Mouse (Mus musculus) ES-Bruce4 (cell line): ENCODE data around the gene Egln1.

Experiments
- CTCF ChIP-seq: IDR thresholded peaks from one replicate; pipeline ENCODE4 v1.8.1; 2011; ENCODE audit warnings: low read depth, low read length
- EP300 ChIP-seq: IDR thresholded peaks from 2 replicates; pipeline ENCODE4 v1.6.1; 2011; ENCODE audit warnings: low read depth, low read length; ENCODE audit not compliant: insufficient read depth
- POLR2A ChIP-seq: IDR thresholded peaks from one replicate; pipeline ENCODE4 v1.8.1; 2011; ENCODE audit warnings: low read length; ENCODE audit not compliant: insufficient read depth

DNA sequence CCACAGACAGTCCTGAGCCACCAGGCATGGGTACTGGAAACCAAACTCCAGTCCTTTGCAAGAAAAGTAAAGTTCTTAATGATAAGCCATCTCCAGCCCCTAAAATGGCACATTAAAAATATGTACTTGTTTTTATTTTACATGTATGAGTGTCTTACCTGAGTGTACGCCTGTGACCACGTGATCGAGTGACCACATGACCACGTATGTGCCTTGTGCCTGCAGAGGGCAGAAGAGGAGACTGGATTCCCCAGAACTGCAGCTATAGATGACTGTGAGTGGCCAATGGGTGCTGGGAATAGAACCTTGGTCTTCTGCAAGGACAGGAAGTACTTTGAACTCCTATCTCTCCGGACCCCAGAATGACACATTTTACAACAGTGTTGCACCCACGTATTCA, 27.1 kb upstream of the Egln1 start:
- no peak for TF ChIP-seq EP300
- no peak for TF ChIP-seq CTCF
- no peak for TF ChIP-seq POLR2A
